Mouse (Mus musculus): Measurements from ENCODE around the gene Adcyap1.

- TF ChIP-seq CTCF (IDR thresholded peaks at IDR 0.05; ENCODE audit: low read depth) (no peak), EP300 (optimal IDR thresholded peaks at IDR 0.05) (no peak)
These were observed 29.2 kb upstream of the Adcyap1 start for GRCm38 (mm10) chr17:93169572-93169971.
